ENCODE assay signal across 8 mouse cellular contexts in genomic region chr4:107889385-107889730, GRCm38 (mm10). TPM values are rescaled to one million over a fixed set of nuclear protein-coding genes. Genes with fewer than 3 reads are reported as not detected.
DNase-seq lines count a peak whose midpoint lies in the region; ATAC-seq and TF ChIP-seq lines count a peak whose summit lies in the region.

No protein-coding gene starts in this region.

- WGBS in liver, adult 2 months = under 1% methylated on average over 12 of the region's 12 CpGs
- WGBS in embryonic facial prominence, embryonic 13.5 days = 2% methylated on average over 12 of the region's 12 CpGs
- WGBS in intestine, embryonic 16.5 days = 1% methylated on average over 12 of the region's 12 CpGs
- whole genome bisulfite sequencing in neural tube, embryonic 13.5 days = 1% methylated on average over 12 of the region's 12 CpGs

- H3K9ac ChIP-seq in liver, adult 2 months (ENCODE audit: low read depth, low read length) = peak overlapping the region; percentile 65
- H3K9ac ChIP-seq in embryonic facial prominence, embryonic 13.5 days = peak overlapping the region; percentile 77
- peak overlapping the region; percentile 76 for H3K9ac ChIP-seq in intestine, embryonic 16.5 days (ENCODE audit: low read depth, low read length)
- peak overlapping the region; percentile 86 for H3K9ac ChIP-seq in neural tube, embryonic 13.5 days

- H3K4me2 ChIP-seq in embryonic facial prominence, embryonic 13.5 days = peak overlapping the region; percentile 78
- H3K4me2 ChIP-seq in intestine, embryonic 16.5 days (ENCODE audit: low read depth, low read length) = peak overlapping the region; percentile 87
- peak overlapping the region; percentile 93 for H3K4me2 ChIP-seq in neural tube, embryonic 13.5 days

- H3K36me3 ChIP-seq in liver, adult 2 months (ENCODE audit: control insufficient read depth, insufficient read depth, low read length) = peaks cover 25% of the 10 kb centered on the region
- peaks cover 58% of the 10 kb centered on the region for H3K36me3 ChIP-seq in embryonic facial prominence, embryonic 13.5 days
- peaks cover 7% of the 10 kb centered on the region; the same call in 1 of the 2 replicates for H3K36me3 ChIP-seq in intestine, embryonic 16.5 days (ENCODE audit: control insufficient read depth, insufficient read depth, low read length)
- H3K36me3 ChIP-seq in neural tube, embryonic 13.5 days = peaks cover 52% of the 10 kb centered on the region

- intact Hi-C loops in left cerebral cortex, postnatal 10 days (cut with DNase I) = no loop called here

- no peak for TF ChIP-seq CTCF in liver, adult 2 months (IDR thresholded peaks at IDR 0.05; ENCODE audit: low read depth, low read length)

- H3K4me3 ChIP-seq in liver, adult 2 months (ENCODE audit: insufficient read depth, low read depth, low read length) = peak overlapping the region; percentile 71
- peak overlapping the region; percentile 56 for H3K4me3 ChIP-seq in embryonic facial prominence, embryonic 13.5 days
- H3K4me3 ChIP-seq in intestine, embryonic 16.5 days (ENCODE audit: low read length) = peak overlapping the region; percentile 66
- H3K4me3 ChIP-seq in neural tube, embryonic 13.5 days = peak overlapping the region; percentile 60

- no peaks in the 10 kb centered on the region for H3K79me2 ChIP-seq in liver, adult 2 months (ENCODE audit: control insufficient read depth, insufficient read depth, low read length)

- DNase-seq in liver, adult 2 months (ENCODE audit: extremely low read depth, low read depth, low spot score) = no peak
- DNase-seq in liver = no peak
- no peak for DNase-seq in adrenal gland, postnatal 25 days
- no peak for DNase-seq in left cerebral cortex, postnatal 10 days (ENCODE audit: extremely low spot score in 1 of 2, low spot score in 2 of 2)
- DNase-seq in layer of hippocampus, postnatal 36 days = no peak

- H3K4me1 ChIP-seq in liver, adult 2 months (ENCODE audit: control insufficient read depth, insufficient read depth, low read length) = peaks cover 5% of the 10 kb centered on the region
- peaks cover 15% of the 10 kb centered on the region for H3K4me1 ChIP-seq in embryonic facial prominence, embryonic 13.5 days
- peaks cover 9% of the 10 kb centered on the region for H3K4me1 ChIP-seq in intestine, embryonic 16.5 days (ENCODE audit: control insufficient read depth, insufficient read depth, low read length)
- peaks cover 15% of the 10 kb centered on the region for H3K4me1 ChIP-seq in neural tube, embryonic 13.5 days (replicated peaks)

- ATAC-seq in embryonic facial prominence, embryonic 13.5 days (ENCODE audit: insufficient number of reproducible peaks, insufficient read depth, low FRiP score, low TSS enrichment, low read depth) = peak; percentile 7; the same call in 1 of the 2 replicates
- peak; percentile 36 for ATAC-seq in intestine, embryonic 16.5 days
- peak; percentile 48 for ATAC-seq in neural tube, embryonic 13.5 days (ENCODE audit: low read depth)

- no peak for TF ChIP-seq POLR2A in liver, adult 2 months (IDR thresholded peaks at IDR 0.05; ENCODE audit: extremely low read depth, insufficient read depth, low read length)

- peak overlapping the region; percentile 45 for H3K27ac ChIP-seq in liver, adult 2 months (replicated peaks; ENCODE audit: insufficient read depth, low read depth, low read length)
- peak overlapping the region; percentile 92 for H3K27ac ChIP-seq in embryonic facial prominence, embryonic 13.5 days
- peak overlapping the region; percentile 78 for H3K27ac ChIP-seq in intestine, embryonic 16.5 days (ENCODE audit: low read length)
- H3K27ac ChIP-seq in neural tube, embryonic 13.5 days (replicated peaks) = peak overlapping the region; percentile 94

- no peaks in the 10 kb centered on the region for H3K27me3 ChIP-seq in liver, adult 2 months (ENCODE audit: control insufficient read depth, insufficient read depth, low read length)
- H3K27me3 ChIP-seq in embryonic facial prominence, embryonic 13.5 days = no peaks in the 10 kb centered on the region
- no peaks in the 10 kb centered on the region for H3K27me3 ChIP-seq in intestine, embryonic 16.5 days (replicated peaks; ENCODE audit: control insufficient read depth, insufficient read depth, low read length)
- H3K27me3 ChIP-seq in neural tube, embryonic 13.5 days = no peaks in the 10 kb centered on the region

- H3K9me3 ChIP-seq in embryonic facial prominence, embryonic 13.5 days = no peaks in the 10 kb centered on the region
- no peaks in the 10 kb centered on the region for H3K9me3 ChIP-seq in intestine, embryonic 16.5 days (ENCODE audit: control insufficient read depth, low read length)
- H3K9me3 ChIP-seq in neural tube, embryonic 13.5 days = no peaks in the 10 kb centered on the region

RNA-seq across cellular contexts. Expression of gene 0610037L13Rik, which starts 0.3 kb away (rescaled TPM):
- 39.0 and 44.9 TPM in 2 replicates for total RNA-seq in liver, adult 2 months (2014; rRNA removed)
- polyA plus RNA-seq in liver, adult 2 months (2012; rRNA removed) = 24.3 and 28.2 TPM in 2 replicates
- 134 and 140 TPM in 2 replicates for polyA plus RNA-seq in embryonic facial prominence, embryonic 13.5 days (2015; fragmentation: Nextera tagmentation; extraction: Ambion mirVana)
- polyA plus RNA-seq in intestine, embryonic 16.5 days (2015; fragmentation: Nextera tagmentation; extraction: Ambion mirVana) = 87.7 and 93.8 TPM in 2 replicates
- polyA plus RNA-seq in neural tube, embryonic 13.5 days (2015; fragmentation: Nextera tagmentation; extraction: Ambion mirVana) = 99.1 and 99.6 TPM in 2 replicates
- total RNA-seq in adrenal gland, postnatal 25 days (2021) = 53.2 and 79.0 TPM in 2 replicates
- total RNA-seq in left cerebral cortex, postnatal 10 days (2021) = 10 to 100 TPM; 63.3 to 67.7 TPM
- total RNA-seq in layer of hippocampus, postnatal 36 days (2021) = 10 to 100 TPM; 65.3 to 73.6 TPM

RNA-seq across cellular contexts. Expression of gene Magoh, which starts 9.8 kb away (rescaled TPM):
- total RNA-seq in liver, adult 2 months (2014; rRNA removed) = 42.3 and 46.1 TPM in 2 replicates
- polyA plus RNA-seq in liver, adult 2 months (2012; rRNA removed) = 27.4 and 28.5 TPM in 2 replicates
- 214 and 216 TPM in 2 replicates for polyA plus RNA-seq in embryonic facial prominence, embryonic 13.5 days (2015; fragmentation: Nextera tagmentation; extraction: Ambion mirVana)
- 132 and 139 TPM in 2 replicates for polyA plus RNA-seq in intestine, embryonic 16.5 days (2015; fragmentation: Nextera tagmentation; extraction: Ambion mirVana)
- 146 and 149 TPM in 2 replicates for polyA plus RNA-seq in neural tube, embryonic 13.5 days (2015; fragmentation: Nextera tagmentation; extraction: Ambion mirVana)
- 71.6 and 79.4 TPM in 2 replicates for total RNA-seq in adrenal gland, postnatal 25 days (2021)
- total RNA-seq in left cerebral cortex, postnatal 10 days (2021) = 10 to 100 TPM; 43.9 to 46.4 TPM
- 10 to 100 TPM; 39.2 to 47.4 TPM for total RNA-seq in layer of hippocampus, postnatal 36 days (2021)

RNA-seq across cellular contexts. Expression of gene Cpt2, which starts 34.1 kb away (rescaled TPM):
- 106 and 125 TPM in 2 replicates for total RNA-seq in liver, adult 2 months (2014; rRNA removed)
- polyA plus RNA-seq in liver, adult 2 months (2012; rRNA removed) = 159 and 191 TPM in 2 replicates
- polyA plus RNA-seq in embryonic facial prominence, embryonic 13.5 days (2015; fragmentation: Nextera tagmentation; extraction: Ambion mirVana) = 24.2 and 26.5 TPM in 2 replicates
- polyA plus RNA-seq in intestine, embryonic 16.5 days (2015; fragmentation: Nextera tagmentation; extraction: Ambion mirVana) = 142 and 155 TPM in 2 replicates
- 21.3 and 22.7 TPM in 2 replicates for polyA plus RNA-seq in neural tube, embryonic 13.5 days (2015; fragmentation: Nextera tagmentation; extraction: Ambion mirVana)
- 180 TPM in 2 replicates for total RNA-seq in adrenal gland, postnatal 25 days (2021)
- 1 to 10 TPM; 3.9 to 4.8 TPM for total RNA-seq in left cerebral cortex, postnatal 10 days (2021)
- total RNA-seq in layer of hippocampus, postnatal 36 days (2021) = 1 to 10 TPM; 5.8 to 5.9 TPM

Comparison
In these comparisons a context has a peak if more than half of its experiments do, and no peak if none do; other contexts are left out.
1. RNA of gene Cpt2, which starts 34.1 kb away (total RNA-seq): 180 TPM in adrenal gland, postnatal 25 days and 106 to 125 TPM in liver, adult 2 months; 5.8 to 5.9 TPM in layer of hippocampus, postnatal 36 days and 3.9 to 4.8 TPM in left cerebral cortex, postnatal 10 days; every median in the first group is over 10 times any median in the second.
2. Peak in every context shown above with its lines, with median percentiles within 50 percentile points of each other: H3K27ac ChIP-seq, H3K4me3 ChIP-seq, H3K9ac ChIP-seq, ATAC-seq and H3K4me2 ChIP-seq.